Mouse (Mus musculus): ENCODE measurements at regions not wholly inside any gene's neighbourhood (a gene's known extent, or its start where the extent isn't known, plus 50 kb on each side); places are given as distances from the start of the nearest gene placed in this dataset.

GRCm38 (mm10) chr3:137728689-137729088 is 57.4 kb downstream of the Gm21962 start:
- DNase-seq = no peak

GRCm38 (mm10) chr3:137729421-137729820 is 58.1 kb downstream of the Gm21962 start:
- DNase-seq = no peak

- DNase-seq = no peak
Observed at GRCm38 (mm10) chr3:137737222-137737800, 66.0 kb downstream of the Gm21962 start.

DNA sequence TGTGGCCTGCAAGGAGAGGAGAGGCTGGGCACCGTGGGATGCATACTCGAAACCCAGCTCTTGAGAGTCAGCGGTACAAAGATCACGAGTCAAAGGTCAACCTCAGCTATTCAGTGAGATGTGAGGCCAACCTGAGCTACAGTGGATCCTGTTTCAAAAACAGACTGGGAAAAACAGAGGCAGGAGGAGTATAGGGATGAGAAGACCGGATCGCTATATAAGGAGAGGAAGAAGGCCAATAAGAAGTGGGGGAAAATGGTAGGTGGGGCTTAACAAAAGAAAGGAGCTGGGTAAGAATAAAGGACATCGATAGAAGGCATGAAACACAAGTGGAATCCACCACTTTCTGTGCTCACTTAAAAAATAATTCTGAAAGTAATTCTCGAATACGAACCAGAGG is 70.2 kb downstream of the Gm21962 start:
- no peak for DNase-seq

DNA sequence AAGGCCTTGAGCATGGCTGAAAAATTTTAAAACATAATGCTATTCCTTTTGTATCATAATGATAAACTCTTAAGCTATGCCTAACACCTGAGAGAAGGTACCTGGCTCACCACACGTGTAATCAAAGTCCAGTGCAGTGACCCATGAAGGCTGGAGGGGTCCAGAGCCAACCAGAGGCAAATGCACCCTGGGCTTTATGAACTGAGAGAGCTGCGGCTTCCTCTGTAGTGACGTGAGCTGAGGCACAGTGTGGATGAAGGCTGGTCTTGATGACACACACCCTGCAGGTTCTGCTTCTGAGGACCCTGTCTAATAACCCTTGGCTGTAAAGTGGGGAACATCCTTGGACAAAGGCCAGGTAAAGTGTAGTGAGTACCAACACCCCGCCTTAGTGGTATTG is 70.8 kb downstream of the Gm21962 start:
- DNase-seq = no peak

GRCm38 (mm10) chr3:137751732-137752260 is 80.5 kb downstream of the Gm21962 start:
- DNase-seq = no peak

- peak; percentile 93 for DNase-seq
Observed at GRCm38 (mm10) chr3:137752447-137753256, 81.3 kb downstream of the Gm21962 start.

- no peak for DNase-seq
Observed at GRCm38 (mm10) chr3:137753257-137753654, 81.9 kb downstream of the Gm21962 start.

DNA sequence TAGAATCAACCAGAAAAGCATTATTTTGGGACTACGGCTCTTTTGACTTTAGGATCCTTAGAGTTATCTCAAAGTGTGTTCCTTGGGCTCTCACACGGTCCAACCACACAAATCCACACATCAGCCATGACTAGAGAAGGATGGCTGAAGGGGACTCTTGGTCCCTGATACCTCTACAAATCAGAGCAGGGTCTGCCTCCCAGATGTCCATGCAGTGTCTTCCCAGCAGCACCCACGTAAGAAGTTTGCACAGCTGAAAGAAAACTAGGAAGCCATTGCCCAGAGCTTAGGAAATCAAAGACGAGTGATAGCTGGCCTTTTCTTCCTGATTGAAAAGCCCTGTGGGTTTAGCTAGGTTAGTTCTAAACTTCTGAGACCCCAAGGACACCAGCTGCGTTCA is 84.1 kb downstream of the Gm21962 start:
- DNase-seq = no peak

GRCm38 (mm10) chr3:137762213-137762884 is 91.0 kb downstream of the Gm21962 start:
- no peak for DNase-seq

- no peak for DNase-seq
Observed at GRCm38 (mm10) chr3:137763406-137763805, 92.1 kb downstream of the Gm21962 start.

DNA sequence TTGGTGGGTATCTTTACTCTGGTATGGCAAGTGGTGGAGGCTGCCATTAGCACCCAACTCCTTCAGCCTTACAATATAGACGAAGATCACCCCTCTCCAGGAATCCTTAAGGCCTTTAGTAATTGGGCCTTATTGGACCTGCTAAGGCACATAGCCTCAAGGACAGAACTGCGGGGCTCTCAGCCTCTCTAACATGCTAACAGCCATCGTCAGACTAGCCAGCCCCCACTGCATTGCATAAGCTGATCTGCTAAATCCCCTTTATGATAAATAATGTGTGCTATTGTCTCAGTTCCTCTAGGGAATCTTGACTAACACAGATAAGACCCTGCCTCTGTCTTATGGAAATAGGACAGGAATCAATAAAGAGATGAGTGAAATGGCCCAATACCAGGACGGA is 95.7 kb upstream of the H2afz start:
- DNase-seq = no peak

GRCm38 (mm10) chr3:137775076-137775849 is 89.0 kb upstream of the H2afz start:
- no peak for DNase-seq

- peak; percentile 20 to 35 for DNase-seq
Observed at GRCm38 (mm10) chr3:137778113-137778512, 86.2 kb upstream of the H2afz start.

DNA sequence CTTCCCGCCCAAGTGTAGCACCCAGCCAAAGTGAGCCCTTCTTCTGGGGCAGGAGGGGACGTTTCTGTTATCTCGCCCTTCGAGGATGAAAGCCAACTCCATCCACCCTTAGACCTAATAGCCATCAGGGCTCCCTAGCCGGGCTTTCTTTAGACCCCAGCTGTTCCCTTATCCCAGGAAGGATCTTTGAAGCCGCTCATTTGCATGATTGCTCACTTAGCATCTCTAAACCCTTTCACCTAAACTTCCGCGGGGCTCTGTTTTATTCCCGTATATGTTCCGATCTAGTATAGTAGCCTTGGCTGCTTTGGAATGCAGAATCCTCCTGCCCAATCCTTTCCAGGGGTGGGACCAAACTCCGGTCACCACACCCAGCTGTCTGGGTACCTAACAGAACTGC is 84.3 kb upstream of the H2afz start:
- DNase-seq = peak in 1 of 2 experiments; percentile 9

DNA sequence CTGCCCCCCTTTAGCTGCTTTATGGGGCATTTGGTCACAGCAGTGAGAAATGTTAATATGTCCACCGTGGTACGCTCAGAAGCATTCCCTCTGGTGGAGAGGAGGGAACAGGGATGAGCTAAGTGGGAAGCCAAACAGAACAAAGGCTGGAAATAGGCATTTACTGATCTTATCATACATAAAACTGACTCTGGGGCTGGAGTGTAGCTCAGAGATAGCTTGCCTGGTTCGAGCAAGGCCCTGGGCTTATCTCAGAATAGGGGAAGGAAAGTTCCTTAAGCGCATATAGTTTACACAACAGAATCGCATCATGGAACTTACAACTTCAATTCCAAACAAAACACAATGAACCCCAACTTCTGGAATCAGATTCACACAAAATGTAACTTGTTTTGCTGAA is 81.5 kb upstream of the H2afz start:
- no peak for DNase-seq

GRCm38 (mm10) chr3:137783937-137784911 is 80.1 kb upstream of the H2afz start:
- no peak for DNase-seq

GRCm38 (mm10) chr3:137785224-137785623 is 79.1 kb upstream of the H2afz start:
- no peak for DNase-seq

GRCm38 (mm10) chr3:137785871-137786270 is 78.4 kb upstream of the H2afz start:
- no peak for DNase-seq

DNA sequence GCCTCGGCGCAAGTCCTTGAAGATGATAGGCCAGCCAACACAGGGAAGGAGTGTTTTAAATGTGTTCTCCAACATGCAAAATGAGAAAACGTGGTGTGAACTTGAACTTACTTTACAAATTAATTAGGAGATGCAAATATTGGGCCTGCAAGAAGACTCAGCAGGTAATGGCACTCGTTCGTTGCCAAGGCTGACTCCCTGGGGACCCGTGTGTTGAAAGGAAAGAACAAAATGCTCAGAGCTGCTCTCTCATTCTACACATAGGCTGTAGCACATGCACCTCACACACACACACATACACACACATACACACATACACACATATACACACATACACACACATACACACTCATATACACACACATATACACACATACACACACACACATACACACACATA is 74.6 kb upstream of the H2afz start:
- no peak for DNase-seq

GRCm38 (mm10) chr3:137790340-137790739 is 73.9 kb upstream of the H2afz start:
- DNase-seq = no peak
